Mouse (Mus musculus) R1 (cell line): ENCODE measurements around the gene Mroh2a.

Source experiments
- DNase-seq: peaks from one replicate; pipeline ENCODE4 v3.0.0-alpha.2; 2018; ENCODE audit warnings: low read depth, low spot score

The Mroh2a gene

DNA sequence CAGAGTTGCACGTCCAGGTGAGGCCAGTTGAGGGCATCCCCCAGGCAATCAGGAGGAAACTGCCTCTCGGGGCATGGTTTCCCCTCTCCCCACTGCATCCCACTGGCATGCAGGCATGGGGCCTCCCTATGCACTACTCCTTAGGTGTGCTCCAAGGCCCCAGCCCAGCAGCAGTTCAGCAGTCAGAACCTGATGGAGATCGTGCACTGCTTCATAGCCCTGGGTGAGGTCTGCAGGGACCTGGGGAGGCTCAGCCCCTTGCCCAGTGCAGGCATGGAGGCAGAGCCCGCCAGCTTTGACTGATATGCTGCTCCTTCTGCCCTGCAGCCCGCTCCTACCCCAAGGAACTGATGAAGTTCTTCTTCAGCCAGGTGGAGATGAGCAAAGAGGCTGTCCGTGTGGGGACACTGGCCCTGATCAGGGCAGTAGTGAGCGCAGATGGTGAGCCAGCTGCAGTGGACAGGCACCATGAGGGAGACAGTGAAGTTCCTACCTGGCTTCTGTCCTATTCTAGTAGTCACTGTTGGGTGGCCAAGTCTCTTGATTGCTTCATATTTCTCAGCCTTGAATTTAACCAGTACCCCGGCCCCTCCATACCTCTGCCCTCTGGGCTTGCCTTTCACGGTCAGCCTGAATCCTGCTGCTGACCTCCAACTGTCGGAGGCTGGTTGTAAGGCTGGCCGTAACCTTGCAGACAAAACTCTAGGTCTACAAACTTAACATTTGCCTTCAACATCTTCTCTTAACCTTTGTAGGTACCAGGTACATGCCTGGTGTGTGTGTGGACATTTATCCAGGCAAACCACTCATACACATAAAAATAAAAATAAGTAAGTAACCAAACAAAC lies 8.5 kb downstream of the Mroh2a start:
- no peak for DNase-seq

- DNase-seq, result no peak
Observed at GRCm38 (mm10) chr1:88235894-88236415, 9.2 kb downstream of the Mroh2a start.

DNA sequence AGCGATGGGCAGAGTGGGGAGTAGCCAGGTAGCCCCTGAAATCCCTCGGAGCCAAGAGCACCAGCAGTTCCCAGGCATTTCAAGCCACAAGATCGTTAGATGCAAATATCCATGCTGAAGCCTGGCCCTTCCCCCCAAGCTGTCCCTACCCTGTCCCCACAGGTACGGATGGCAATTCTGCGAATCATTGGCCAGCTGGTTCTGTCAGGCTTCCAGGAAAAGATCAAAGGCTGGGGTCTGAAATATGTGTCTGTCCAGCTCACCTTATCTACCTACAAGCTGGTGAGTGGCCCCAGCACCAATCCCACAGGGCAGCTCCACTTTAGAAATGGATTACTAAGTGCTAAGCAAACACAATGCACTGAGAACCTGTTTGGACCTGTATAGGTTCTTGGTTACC lies 10.5 kb downstream of the Mroh2a start:
- DNase-seq, result no peak

- no peak for DNase-seq
Observed at GRCm38 (mm10) chr1:88238771-88239170, 12.0 kb downstream of the Mroh2a start.

- DNase-seq, result no peak
Observed at GRCm38 (mm10) chr1:88240072-88240471, 13.3 kb downstream of the Mroh2a start.

GRCm38 (mm10) chr1:88240579-88240978 lies 13.8 kb downstream of the Mroh2a start:
- DNase-seq, result no peak

GRCm38 (mm10) chr1:88243861-88244260 lies 17.1 kb downstream of the Mroh2a start:
- no peak for DNase-seq

GRCm38 (mm10) chr1:88245881-88246280 lies 19.1 kb downstream of the Mroh2a start:
- no peak for DNase-seq

DNA sequence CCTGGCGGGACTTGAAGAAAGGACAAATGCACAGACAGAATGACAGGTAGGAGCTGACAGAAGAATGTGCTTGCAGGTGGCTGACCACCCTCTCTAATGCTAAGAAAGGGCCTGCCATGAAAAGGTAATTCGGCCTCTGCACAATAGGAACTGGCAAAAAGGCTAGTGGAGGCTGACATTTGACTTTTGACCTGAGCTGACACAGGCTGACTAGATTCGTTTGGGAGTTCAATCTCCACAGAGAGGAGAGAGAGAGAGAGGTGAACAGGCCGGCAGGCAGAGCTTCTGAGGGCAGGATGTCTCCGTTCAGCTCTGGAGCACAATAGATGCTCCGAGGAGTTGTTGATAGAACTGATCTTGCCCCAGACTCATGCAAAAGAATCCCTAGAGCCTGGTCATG lies 19.6 kb downstream of the Mroh2a start:
- no peak for DNase-seq

DNA sequence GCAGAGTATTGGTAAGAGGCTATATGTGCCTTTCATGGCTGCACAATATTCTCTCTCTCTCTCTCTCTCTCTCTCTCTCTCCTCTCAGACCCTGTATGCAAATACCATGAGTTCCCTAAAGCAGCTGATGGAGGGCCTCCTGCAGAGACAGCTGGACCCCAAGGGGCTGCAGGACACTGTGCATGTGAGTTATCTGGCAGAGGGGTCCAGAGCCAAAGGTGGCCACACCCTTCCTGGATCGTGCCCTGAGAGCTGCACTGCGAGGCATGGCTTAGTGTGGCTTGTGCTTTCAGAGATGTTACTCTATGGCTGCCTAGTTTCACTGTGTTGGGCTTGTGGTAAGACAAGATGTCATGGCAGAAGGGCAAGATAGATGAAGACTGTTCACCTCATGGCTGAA lies 20.9 kb downstream of the Mroh2a start:
- no peak for DNase-seq

- no peak for DNase-seq
Observed at GRCm38 (mm10) chr1:88248658-88249057, 21.9 kb downstream of the Mroh2a start.

- no peak for DNase-seq
Observed at GRCm38 (mm10) chr1:88249596-88249995, 22.8 kb downstream of the Mroh2a start.

DNA sequence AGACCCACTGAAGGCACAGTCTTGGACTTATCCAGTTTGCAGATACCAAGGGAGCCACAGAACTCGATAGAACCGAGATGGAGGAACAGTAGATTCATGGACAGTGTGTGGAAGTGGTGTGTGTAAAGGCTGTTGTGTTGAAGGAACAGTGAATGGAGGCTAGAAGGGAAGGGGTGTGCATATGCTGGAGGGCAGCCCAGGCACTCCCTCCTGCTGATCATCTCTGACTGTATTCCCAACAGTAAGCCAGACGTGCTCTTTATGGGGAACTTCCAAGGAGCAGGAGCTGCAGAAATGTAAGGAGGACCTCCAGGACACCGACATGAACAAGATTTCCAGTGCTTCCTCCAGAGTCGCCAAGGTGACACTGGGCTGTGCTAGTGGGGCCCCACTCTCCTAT lies 23.2 kb downstream of the Mroh2a start:
- DNase-seq, result no peak

DNA sequence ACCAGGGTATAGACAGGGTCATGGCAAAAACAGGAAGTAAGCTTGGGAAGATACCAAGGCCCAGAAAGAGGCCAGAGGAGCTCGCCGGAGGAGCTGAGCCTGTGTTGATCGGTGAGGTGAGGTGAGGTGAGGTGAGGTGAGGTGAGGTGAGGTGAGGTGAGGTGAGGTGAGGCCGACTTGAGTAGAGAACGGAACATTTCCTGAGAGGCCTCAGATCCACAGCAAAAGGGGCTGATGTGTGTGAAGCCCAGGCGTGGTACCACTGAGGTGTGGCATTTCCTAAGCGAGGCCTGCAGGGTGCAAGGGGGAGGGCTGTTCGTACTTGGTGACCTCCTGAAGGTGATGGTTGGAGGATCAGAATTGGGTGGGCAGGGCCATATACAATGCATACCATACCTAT lies 26.3 kb downstream of the Mroh2a start:
- DNase-seq, result no peak

GRCm38 (mm10) chr1:88253540-88253939 lies 26.8 kb downstream of the Mroh2a start:
- DNase-seq, result no peak

- DNase-seq, result no peak
Observed at GRCm38 (mm10) chr1:88254793-88255465, 28.1 kb downstream of the Mroh2a start.

DNA sequence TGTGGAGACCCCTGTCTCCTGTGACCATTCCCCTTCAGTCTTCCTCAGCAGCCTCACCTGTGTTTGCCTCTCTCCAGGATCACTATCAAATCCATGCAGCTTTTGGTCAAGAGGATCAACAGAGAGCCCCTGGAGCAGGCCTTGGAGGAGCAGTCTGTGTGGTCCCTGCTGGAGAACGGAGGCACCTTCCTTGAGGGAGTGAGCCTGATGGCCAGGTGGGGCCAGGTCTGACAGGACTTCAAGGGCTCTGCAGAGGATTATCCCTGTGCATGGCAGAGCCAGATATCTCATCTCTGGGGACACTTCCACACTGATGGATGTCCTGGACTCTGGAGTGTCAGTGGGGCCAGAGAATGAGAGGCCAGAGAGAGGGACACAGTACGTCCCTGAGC lies 28.7 kb downstream of the Mroh2a start:
- no peak for DNase-seq

GRCm38 (mm10) chr1:88255989-88256754 lies 29.4 kb downstream of the Mroh2a start:
- no peak for DNase-seq

DNA sequence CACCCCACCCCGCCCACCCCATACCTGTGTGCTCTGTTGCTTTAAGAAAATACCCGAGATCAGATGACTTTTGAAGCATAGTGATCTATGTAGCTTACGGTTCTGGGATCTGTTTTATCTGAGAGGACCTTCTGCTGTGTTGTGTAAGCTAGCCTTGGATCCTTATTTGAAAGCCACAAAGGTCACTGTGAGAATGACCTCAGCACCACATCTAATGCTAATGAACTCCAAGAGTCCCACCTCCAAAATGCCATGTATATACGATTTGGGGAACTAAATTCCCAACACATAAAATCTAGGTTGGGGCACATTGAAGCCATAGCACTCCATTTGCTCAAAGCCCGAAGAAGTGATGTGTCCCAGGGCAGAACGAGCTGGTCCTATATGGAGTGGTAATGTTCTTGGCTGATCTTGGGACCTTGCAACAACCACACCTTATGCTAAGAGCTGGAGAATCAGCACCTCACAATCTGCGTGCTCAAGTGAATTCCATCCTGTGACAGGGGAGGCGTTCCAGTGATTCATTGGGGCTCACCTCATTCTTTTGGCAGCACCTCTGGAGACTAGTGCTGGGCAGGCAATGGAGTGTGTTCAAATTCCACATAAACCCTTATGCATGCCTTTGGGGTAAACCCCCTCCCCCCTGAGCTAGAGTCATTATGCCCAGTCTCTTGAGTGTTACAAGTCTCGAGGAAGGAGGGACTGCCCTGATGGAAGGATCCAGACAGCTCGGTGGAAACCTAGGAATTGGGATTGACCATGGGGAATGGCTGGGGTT lies 30.3 kb downstream of the Mroh2a start:
- DNase-seq, result no peak

GRCm38 (mm10) chr1:88257681-88258080 lies 30.9 kb downstream of the Mroh2a start:
- DNase-seq, result no peak

DNA sequence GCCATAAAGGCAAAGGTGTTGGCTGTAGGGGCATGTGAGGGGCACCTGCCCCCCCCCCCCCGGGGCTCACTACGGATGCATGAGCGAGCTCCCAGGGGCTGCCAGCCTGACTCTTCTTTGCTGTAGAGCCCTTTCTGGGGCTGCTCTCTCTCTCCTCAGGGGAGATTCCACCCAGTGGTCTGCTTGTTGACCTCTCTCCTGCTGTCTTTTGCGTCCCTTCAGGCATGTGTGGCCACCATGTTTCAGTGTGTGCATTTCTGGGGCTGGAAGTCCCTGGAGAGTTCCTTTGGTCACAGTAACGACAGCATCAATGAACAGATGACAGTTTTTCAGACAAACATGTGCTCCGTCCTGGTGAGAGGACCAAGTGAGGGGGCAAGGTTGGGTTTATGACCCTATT lies 31.6 kb downstream of the Mroh2a start:
- no peak for DNase-seq
